Mouse (Mus musculus): Measurements from ENCODE around the gene Palm2.

The Palm2 gene

DNA sequence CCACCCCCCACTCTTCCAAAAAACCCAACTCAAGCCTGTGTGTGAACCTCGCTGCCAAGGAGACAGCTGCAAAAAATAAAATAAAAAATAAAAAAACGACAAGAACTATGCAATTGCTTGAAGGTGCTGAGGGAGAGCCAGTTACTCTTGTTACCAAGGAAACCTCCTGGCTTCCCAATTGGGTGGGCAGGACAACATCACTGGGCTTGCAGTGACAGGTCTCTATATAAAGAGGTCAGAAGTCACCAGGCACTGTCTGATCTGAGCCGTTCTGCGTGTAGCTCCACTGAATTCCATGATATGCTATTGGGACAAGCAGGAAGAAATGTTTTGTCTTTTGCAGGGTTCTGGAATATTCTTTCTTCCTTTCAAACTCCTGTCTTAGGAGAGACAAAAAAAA is 282.7 kb downstream of the Palm2 start:
- DNase-seq: no peak

GRCm38 (mm10) chr4:57717354-57717753 is 283.3 kb downstream of the Palm2 start, which contains the start of gene Akap2:
Gene Akap2 (plus strand): TSS chr4:57717657.
- DNase-seq: no peak

DNA sequence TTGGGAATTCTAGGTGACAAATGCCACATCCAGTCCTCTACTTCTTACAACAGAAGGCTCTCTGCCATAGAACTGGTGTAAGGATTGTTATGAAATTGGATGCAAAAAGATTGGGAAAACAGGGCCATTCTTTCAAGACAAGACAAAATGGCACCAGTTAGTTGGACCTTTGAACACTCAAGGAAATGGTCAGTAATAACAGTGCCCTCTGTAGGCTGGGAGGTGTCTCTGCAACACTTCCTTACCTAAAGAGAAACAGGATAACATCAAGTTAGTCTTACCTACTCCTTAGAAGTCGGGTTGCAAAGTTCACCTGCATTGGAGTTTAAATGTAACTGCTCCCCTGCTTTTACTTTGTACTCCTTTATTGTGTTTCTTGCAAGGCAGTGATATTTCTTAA is 285.3 kb downstream of the Palm2 start:
- no peak for DNase-seq

DNA sequence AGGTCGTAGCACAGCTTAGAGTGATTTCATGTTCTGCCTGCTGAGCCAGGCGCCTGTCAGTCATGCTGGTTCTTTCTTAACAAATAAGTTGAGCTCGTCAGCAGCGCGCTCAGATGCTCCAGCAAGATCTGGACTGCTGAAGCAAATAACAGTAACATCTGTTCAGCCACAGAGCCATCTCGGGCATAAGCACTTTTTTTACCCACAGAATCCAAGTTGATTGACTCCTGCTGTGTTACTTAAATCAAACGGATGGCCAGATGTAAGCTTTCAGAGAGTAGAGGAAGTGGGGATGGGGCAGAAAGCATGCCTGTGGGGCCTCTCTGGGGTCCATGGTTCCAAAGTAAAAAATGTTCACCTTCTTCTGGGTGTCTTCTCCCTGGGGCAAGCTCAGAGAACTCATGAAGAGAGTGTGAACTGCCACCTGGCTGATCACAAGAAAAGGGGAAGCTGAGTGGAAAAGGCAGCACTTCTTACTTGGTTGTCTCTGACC is 286.9 kb downstream of the Palm2 start:
- DNase-seq: no peak

GRCm38 (mm10) chr4:57722296-57722695 is 288.2 kb downstream of the Palm2 start:
- DNase-seq: no peak

GRCm38 (mm10) chr4:57723659-57724058 is 289.6 kb downstream of the Palm2 start:
- no peak for DNase-seq

DNA sequence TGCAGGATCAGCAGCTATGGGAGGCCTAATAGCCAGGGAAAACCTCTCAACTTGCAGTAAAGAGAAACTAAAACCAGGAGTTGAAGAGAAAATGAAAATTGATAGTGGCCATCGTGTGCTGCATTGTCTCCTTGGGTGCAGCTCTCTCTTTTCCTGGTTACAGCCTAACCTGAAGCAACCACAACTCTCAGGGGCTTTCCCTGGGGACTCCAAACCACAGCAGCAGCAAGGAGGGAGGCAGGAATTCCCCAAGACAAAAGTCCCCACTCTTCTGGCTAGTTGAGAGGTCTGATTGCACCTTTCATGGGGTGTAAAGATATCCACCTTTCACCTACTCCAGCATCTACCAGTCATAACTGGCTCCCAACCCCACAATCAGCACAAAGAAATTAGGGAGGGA is 291.5 kb downstream of the Palm2 start:
- DNase-seq: no peak

DNA sequence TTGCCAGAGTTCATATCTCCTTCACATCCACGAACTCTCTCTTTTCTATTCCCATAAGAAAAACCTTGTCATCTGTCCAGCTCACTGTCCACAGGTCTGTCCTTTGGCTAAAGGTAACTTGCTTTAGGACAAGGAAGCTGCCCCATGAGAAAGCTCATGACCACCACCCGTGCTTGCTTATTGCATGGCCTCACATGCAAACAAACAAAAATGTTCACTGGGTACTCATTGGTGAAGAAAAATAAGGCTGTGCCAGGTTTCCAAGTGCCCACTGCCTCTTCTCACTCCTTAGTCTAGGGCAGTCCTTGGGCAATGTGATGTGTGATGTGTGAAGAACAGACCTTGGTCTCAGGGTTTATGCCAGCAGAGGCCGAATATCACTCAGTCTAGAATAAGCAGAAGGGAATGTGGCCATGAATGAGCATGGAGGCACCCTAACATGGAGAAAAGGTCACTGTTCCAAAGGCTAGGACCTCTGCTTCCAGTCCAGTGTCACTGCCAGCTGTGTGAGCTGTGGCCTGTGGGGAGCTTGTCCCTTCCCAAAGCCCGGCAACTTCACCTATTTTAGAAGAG is 294.6 kb downstream of the Palm2 start:
- DNase-seq: no peak

DNA sequence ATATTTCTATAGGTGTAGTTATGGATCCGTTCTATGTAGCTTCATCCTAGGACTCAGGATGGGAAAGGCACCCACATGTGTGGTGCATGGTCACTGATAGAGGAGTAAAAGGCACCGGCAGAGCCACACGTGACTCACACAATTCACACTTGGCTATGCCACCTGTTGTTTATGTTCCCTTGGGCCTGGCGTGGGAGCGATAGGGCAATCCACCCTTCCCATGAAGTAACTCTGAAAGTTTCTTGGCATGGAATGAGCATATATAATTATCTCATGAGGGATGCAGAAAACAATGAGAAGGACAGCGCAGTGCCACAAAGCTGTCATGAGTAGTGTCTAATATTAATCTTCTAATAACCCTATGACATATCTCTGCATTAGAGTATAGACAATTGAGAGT is 296.0 kb downstream of the Palm2 start:
- DNase-seq: no peak

DNA sequence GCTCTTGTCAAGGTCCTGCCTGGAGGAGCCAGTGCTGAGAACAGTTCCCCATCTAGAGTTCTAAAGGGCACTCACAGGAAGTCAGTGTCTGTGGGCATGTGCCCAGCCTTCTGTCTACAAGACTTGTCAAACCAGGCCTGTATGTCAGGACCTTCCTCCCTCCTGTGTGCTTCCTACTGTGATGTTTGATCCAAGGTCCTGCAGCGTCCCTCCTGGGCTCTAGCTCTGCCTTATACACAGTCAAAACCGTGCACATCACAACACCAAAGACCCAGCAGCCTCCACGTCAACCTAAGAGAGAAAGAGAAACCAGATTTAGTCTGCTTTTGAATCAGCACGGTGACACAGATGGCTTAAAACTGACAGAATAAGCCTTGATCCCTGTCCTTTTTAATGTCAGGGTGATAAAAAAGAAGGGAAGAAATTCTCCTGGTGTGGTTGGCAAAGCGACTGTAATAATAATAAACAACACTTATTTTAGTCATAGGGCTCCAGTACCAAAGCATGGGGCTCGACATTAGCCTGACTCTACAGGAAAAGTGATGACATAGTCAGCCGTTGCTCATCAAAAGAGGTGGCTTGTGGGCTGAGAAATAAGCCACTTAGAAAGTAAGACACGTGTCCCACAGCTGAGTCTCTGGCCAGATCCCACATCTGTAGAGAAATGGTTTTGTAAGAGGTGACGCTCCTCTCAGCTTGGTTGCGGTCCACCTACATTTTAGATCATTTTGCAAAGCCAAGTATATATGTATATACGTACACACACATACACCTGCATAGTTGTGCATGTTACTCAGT is 297.0 kb downstream of the Palm2 start:
- DNase-seq: no peak

- no peak for DNase-seq
Observed at GRCm38 (mm10) chr4:57732351-57732750, 298.3 kb downstream of the Palm2 start.

- DNase-seq: no peak
Observed at GRCm38 (mm10) chr4:57733445-57733844, 299.4 kb downstream of the Palm2 start.

DNA sequence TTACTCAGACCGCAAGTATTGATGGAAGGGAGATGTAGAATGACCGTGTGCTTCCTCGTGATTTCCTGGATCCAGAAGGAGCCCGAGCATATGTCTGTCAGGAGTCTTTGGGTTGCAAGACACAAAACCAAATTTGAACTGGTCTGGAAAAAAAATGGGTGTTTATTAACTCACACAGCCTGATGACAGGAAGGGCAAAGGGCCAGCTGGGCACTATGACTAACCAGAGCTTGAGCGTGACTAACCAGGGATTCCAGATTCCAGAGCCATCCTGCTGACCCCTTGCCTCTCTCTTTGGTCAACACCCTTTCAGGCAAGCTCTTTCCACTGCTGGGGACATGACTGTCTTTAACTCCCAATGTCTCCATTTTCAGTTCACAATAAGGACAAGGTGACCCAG is 301.4 kb downstream of the Palm2 start:
- DNase-seq: no peak

GRCm38 (mm10) chr4:57738856-57739552 is 305.0 kb downstream of the Palm2 start:
- DNase-seq: no peak

GRCm38 (mm10) chr4:57743325-57743929 is 309.4 kb downstream of the Palm2 start:
- DNase-seq: no peak

GRCm38 (mm10) chr4:57750651-57751050 is 316.6 kb downstream of the Palm2 start:
- no peak for DNase-seq

DNA sequence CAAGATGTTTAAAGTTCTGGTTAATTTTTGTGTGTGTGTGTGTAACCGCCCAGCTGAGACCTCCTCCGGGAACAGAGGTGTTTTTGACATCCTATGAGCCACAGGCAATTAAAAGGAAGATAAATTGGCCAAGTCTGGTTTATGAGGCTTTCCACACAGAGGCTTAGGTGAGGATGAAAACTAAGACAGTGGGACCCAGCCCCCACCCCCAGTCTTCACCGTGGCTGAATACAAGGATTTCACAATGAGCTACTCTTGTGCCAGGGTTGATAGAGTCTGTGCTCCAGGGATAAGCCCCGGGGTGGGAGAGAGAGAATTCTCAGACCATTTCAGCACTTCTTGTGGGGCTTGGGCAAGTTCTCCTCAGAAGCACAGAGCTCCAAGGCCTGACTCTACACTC is 317.0 kb downstream of the Palm2 start:
- no peak for DNase-seq

DNA sequence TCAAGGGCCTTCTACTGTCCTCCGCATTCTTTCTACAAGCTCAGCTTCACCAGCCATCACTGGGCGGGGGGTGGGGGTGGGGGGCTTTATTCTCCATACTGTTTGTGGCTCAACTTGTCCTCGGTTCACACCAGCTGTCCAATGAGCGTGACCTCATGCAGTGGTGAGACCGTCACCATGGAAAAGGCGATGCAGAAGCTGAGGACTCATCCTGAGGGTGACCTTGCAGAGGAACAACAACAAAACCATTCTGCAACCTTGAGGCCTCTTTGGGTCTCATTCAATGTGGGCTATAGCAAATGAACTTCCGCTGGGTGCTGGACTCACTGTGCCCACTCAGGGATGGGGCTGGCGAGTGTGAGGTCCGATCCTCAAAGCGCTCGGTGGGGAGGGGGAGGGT is 317.5 kb downstream of the Palm2 start:
- DNase-seq: no peak

DNA sequence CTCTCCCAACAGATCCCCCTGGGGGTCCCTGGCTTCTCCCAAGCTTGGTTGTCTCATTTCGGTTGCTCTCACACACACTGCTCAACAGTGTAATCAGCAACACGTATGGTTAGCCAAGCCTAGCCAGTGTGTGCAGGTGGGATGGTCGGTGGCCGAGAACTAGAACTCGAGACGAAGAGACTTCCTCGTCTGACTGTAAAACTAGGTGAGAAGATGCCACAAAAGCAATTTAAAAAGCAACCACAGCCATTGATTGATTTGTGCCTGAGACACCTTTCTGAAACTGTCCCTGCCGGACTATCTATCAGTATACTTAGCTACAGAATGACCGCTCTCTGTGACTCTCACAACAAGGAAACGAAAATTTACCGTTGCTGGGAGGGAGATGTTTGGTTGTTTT is 321.0 kb downstream of the Palm2 start:
- no peak for DNase-seq

- no peak for DNase-seq
Observed at GRCm38 (mm10) chr4:57757997-57758396, 323.9 kb downstream of the Palm2 start.

Measured in cerebellum, adult 18-20 months (tissue).